Mouse (Mus musculus) limb, embryonic 14.5 days (tissue): ENCODE results near the gene Rinl. TPM values are rescaled to one million over a fixed set of nuclear protein-coding genes. Genes with fewer than 3 reads are reported as not detected.

ENCODE experiments used
- ATAC-seq: fragments of 200-750 bp; cut with Nextera tagmentation; 2 replicates; pipeline ENCODE4 v1.8.0; 2017; ENCODE audit warnings: low read depth, moderate number of reproducible peaks, moderate TSS enrichment; ENCODE audit not compliant: low FRiP score
- DNase-seq: peaks from one replicate; pipeline ENCODE4 v3.0.0-alpha.2; 2015; ENCODE audit warnings: low spot score
- H3K27ac ChIP-seq: fragments of 300-500 bp; sonication (generic); replicated peaks from 2 replicates; pipeline ENCODE4 v1.5.1; 2014; ENCODE audit warnings: low read depth, mild to moderate bottlenecking, low read length, moderate library complexity, mixed read lengths
- H3K27me3 ChIP-seq: fragments of 300-500 bp; sonication (generic); 2 replicates; pipeline ENCODE4 v1.6.1; 2014; ENCODE audit warnings: low read length, mixed read lengths; ENCODE audit not compliant: control insufficient read depth, insufficient read depth
- H3K36me3 ChIP-seq: fragments of 300-500 bp; sonication (generic); 2 replicates; pipeline ENCODE4 v1.6.1; 2014; ENCODE audit warnings: mild to moderate bottlenecking, low read length, moderate library complexity, mixed read lengths; ENCODE audit not compliant: control insufficient read depth, insufficient read depth
- H3K4me1 ChIP-seq: fragments of 300-500 bp; sonication (generic); 2 replicates; pipeline ENCODE4 v1.6.1; 2014; ENCODE audit warnings: antibody characterized with exemption, low read length, mixed read lengths; ENCODE audit not compliant: control insufficient read depth, insufficient read depth
- H3K4me2 ChIP-seq: fragments of 300-500 bp; sonication (generic); replicated peaks from 2 replicates; pipeline ENCODE4 v1.6.1; 2014; ENCODE audit warnings: low read depth, mild to moderate bottlenecking, low read length, moderate library complexity; ENCODE audit not compliant: severe bottlenecking
- H3K4me3 ChIP-seq: fragments of 300-500 bp; sonication (generic); replicated peaks from 2 replicates; pipeline ENCODE4 v1.5.1; 2014; ENCODE audit warnings: low read length
- H3K9ac ChIP-seq: fragments of 300-500 bp; sonication (generic); 2 replicates; pipeline ENCODE4 v1.6.1; 2014; ENCODE audit warnings: mild to moderate bottlenecking, low read depth, low read length, moderate library complexity; ENCODE audit not compliant: severe bottlenecking
- H3K9me3 ChIP-seq: fragments of 300-500 bp; sonication (generic); 2 replicates; pipeline ENCODE4 v1.6.1; 2016; ENCODE audit warnings: low read length; ENCODE audit not compliant: control insufficient read depth
- POLR2A ChIP-seq: fragments of 200-500 bp; IDR thresholded peaks from 2 replicates; pipeline ENCODE4 v1.8.0; 2012; ENCODE audit warnings: inconsistent platforms, mild to moderate bottlenecking, moderate library complexity, borderline replicate concordance; ENCODE audit not compliant: insufficient read depth, insufficient read length; ENCODE audit errors: extremely low read depth
- WGBS: fragments of 180-500 bp; shearing (Covaris S2); extraction: QIAGEN DNeasy Blood & Tissue Kit; methylation state at CpG from one replicate; pipeline ENCODE4 v1.1.7; 2014; 5-methylcytosine and 5-hydroxymethylcytosine counted together
- polyA plus RNA-seq, 2 experiments: library from polyadenylated mRNA; depleted of rRNA in 1 of 2; stranded (reverse) in 1 of 2; unstranded in 1 of 2; fragments of >200 nt; fragmentation: Nextera tagmentation in 1 of 2; extraction: Ambion mirVana in 1 of 2; gene quantifications; 2 replicates each; pipeline versions ENCODE4 v1.2.1 to v1.2.3; 2012 to 2014

The Rinl gene
- polyA plus RNA-seq, 2 experiments, result 2.3 to 2.6 TPM

DNA sequence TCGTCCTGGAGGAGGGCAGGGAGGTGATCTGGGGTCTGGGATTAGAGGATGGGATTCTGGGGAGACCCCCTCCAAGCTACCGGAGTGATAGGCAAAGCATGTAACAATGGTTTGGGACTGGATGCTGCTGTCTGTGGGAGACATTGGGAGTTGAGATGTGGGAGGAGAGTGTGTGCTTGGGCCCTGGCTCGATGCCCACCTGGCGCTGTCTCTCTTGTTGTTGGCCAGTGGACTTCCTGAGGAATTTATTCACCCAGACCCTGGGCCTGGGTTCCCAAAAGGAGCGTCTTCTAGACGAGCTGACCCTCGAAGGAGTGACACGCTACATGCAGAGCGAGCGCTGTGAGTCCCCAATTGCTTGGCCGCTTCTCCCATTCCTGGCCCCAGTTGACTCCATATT, 16.9 kb upstream of the Rinl start:
- H3K4me1 ChIP-seq, result peaks cover 10% of the 10 kb centered on the region
- peaks cover 38% of the 10 kb centered on the region for H3K36me3 ChIP-seq
- no peaks in the 10 kb centered on the region for H3K27me3 ChIP-seq
- DNase-seq (no peak), ATAC-seq (no peak)
- no peak overlapping the region for H3K4me2 ChIP-seq
- WGBS, result 92% methylated on average over 11 of the region's 11 CpGs
- no peak overlapping the region for H3K9ac ChIP-seq
- H3K9me3 ChIP-seq, result no peaks in the 10 kb centered on the region
- H3K27ac ChIP-seq, result no peak overlapping the region
- H3K4me3 ChIP-seq, result no peak overlapping the region
- TF ChIP-seq POLR2A, result no peak

DNA sequence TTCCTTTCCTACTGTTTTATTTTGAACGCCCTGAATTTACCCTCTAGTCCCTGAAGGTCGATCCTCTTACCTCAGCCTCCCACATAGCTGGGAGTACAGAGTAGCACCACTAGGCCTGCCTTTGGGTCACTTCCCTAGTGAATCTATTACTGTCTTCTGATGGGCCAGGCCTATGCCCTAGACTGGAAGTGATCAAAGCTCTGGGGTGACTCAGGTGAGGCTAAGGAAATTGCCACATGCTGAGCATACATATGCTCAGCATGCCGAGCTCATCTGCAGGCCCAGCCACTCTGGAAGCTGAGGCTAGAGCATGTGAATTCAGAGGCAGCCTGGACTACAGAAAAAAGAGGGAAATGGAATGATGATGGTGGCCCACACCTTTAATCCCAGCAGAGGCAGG, 15.6 kb upstream of the Rinl start:
- no peak for TF ChIP-seq POLR2A
- H3K4me1 ChIP-seq, result no peaks in the 10 kb centered on the region
- H3K4me3 ChIP-seq, result no peak overlapping the region
- peaks cover 47% of the 10 kb centered on the region for H3K36me3 ChIP-seq
- H3K27ac ChIP-seq, result no peak overlapping the region
- H3K4me2 ChIP-seq, result no peak overlapping the region
- no peaks in the 10 kb centered on the region for H3K27me3 ChIP-seq
- no peak for ATAC-seq
- no peak overlapping the region for H3K9ac ChIP-seq
- no peak for DNase-seq
- H3K9me3 ChIP-seq, result no peaks in the 10 kb centered on the region
- WGBS, result 55% methylated on average over 3 of the region's 3 CpGs

DNA sequence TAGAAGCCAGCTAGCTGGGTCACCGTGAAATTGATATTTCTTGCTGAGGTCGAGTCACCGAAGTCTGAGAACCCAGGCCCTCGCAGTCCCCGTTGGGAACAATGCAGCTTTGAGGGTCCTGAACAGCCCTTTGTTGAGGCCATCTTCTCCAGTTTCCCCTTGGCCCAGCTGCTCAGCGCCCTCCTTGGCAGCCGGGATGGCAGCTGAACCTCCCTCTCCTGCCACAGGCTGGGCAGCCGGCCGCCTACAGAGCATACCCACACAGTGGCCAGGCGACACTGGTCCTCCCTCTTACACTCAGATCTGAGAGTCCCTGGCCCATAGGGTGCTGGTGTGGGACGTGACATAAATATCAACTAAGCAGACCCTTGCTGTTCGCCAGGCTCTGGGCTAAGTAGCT, 14.6 kb upstream of the Rinl start:
- peaks cover 51% of the 10 kb centered on the region for H3K36me3 ChIP-seq
- TF ChIP-seq POLR2A, result no peak
- no peak overlapping the region for H3K4me2 ChIP-seq
- peak; percentile 37 for DNase-seq
- WGBS, result 85% methylated on average over 12 of the region's 12 CpGs
- H3K27ac ChIP-seq, result no peak overlapping the region
- no peaks in the 10 kb centered on the region for H3K4me1 ChIP-seq
- H3K9me3 ChIP-seq, result no peaks in the 10 kb centered on the region
- no peak overlapping the region for H3K4me3 ChIP-seq
- ATAC-seq, result peak; percentile 72
- H3K27me3 ChIP-seq, result no peaks in the 10 kb centered on the region
- no peak overlapping the region for H3K9ac ChIP-seq

GRCm38 (mm10) chr7:28775129-28775528, 13.6 kb upstream of the Rinl start:
- no peak for TF ChIP-seq POLR2A
- no peak overlapping the region for H3K4me3 ChIP-seq
- no peak overlapping the region for H3K9ac ChIP-seq
- H3K36me3 ChIP-seq, result peaks cover 51% of the 10 kb centered on the region
- DNase-seq (peak; percentile 42), ATAC-seq (0 out of 2 replicates have a peak, but pooled peaks have one; percentile 29)
- 0 out of 2 replicates have a peak, but pooled peaks cover under 1% of the 10 kb centered on the region for H3K4me1 ChIP-seq
- no peaks in the 10 kb centered on the region for H3K9me3 ChIP-seq
- H3K4me2 ChIP-seq, result no peak overlapping the region
- no peak overlapping the region for H3K27ac ChIP-seq
- no peaks in the 10 kb centered on the region for H3K27me3 ChIP-seq
- WGBS, result 88% methylated on average over 7 of the region's 7 CpGs

DNA sequence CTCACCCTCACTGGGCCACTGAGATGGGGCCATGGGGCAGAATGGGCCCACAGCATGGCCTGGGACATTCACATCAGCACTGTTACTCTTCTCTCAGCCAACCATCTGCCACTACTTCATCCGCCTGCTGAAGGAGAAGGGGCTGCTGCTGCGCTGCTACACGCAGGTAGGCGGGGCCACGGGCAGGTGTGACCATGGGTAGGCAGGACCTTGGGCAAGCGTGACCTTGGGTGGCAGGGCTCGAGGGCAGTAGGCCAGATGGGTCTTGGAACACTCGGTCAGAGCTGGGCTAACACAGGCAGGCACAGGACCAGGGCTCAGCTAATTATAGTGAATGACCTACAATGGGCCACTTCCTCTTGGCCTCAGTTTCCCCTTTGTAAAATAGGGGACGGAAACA, 9.9 kb upstream of the Rinl start:
- no peak for TF ChIP-seq POLR2A
- Histone ChIP-seq H3K27me3 (no peaks in the 10 kb centered on the region), H3K4me3 (no peak overlapping the region), H3K4me2 (no peak overlapping the region), H3K9ac (no peak overlapping the region), H3K4me1 (peaks cover 6% of the 10 kb centered on the region; the same call in 1 of the 2 replicates), H3K9me3 (no peaks in the 10 kb centered on the region), H3K36me3 (peaks cover 51% of the 10 kb centered on the region), H3K27ac (no peak overlapping the region)
- WGBS, result 83% methylated on average over 9 of the region's 9 CpGs
- no peak for ATAC-seq
- no peak for DNase-seq
